Mouse (Mus musculus): ENCODE results near the gene Crp. TPM values are rescaled to one million over a fixed set of nuclear protein-coding genes. Genes with fewer than 3 reads are reported as not detected.

The Crp gene
- polyA plus RNA-seq, 1 experiment from 2014 or later = not detected

DNA sequence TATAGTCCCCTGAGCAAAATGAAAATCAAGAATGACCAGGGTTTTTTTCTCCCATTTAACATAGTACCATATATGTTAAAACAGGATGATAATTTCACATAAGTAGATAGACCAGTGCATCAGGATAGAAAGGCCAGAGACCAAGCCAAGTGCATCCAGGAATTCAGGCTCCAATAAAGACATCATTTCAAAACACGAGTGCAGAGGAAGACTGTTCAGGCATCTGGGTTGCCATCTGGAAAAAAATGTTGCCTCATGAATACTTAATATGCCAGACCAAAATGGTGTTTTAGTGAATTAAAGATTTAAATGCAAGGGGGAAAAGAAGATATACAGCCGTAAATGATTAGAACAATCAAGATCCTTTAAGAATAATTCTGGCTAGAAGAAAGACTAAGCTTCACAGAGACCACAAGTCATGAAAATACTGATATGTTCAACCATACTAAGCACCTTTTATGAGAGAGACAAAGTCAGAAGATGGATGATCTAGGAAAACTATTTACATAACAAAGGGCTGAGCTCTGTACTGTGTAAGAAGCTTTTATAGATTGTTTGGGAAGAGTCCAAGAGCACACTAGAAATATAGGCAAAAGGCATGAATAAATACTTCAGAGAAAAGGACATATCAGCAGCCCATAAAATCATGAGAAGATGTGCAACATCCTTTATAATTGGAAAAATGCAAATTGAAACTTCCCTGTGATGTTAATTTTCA, 149.3 kb downstream of the Crp start:
- Histone ChIP-seq H3K36me3 (ENCODE audit: insufficient read depth) (no peaks in the 10 kb centered on the region), H3K4me2 (no peak overlapping the region), H3K27me3 (ENCODE audit: insufficient read depth, low read length) (no peaks in the 10 kb centered on the region), H3K9me3 (ENCODE audit: low read depth, low read length) (no peaks in the 10 kb centered on the region), H3K4me3 (ENCODE audit: low read depth, low read length) (no peak overlapping the region), H3K27ac (ENCODE audit: low read depth) (no peak overlapping the region), H3K4me1 (ENCODE audit: insufficient read depth) (no peaks in the 10 kb centered on the region), H3K9ac (no peak overlapping the region)
- 73% methylated on average over 2 of the region's 2 CpGs for WGBS
- ATAC-seq (ENCODE audit: insufficient read depth) (no peak), DNase-seq (no peak)
- TF ChIP-seq CTCF (IDR thresholded peaks at IDR 0.05; ENCODE audit: low read depth) = no peak

- no peak overlapping the region for H3K9ac ChIP-seq
- TF ChIP-seq CTCF (IDR thresholded peaks at IDR 0.05; ENCODE audit: low read depth) = no peak
Observed at GRCm38 (mm10) chr1:172848171-172848570, 150.3 kb downstream of the Crp start.

DNA sequence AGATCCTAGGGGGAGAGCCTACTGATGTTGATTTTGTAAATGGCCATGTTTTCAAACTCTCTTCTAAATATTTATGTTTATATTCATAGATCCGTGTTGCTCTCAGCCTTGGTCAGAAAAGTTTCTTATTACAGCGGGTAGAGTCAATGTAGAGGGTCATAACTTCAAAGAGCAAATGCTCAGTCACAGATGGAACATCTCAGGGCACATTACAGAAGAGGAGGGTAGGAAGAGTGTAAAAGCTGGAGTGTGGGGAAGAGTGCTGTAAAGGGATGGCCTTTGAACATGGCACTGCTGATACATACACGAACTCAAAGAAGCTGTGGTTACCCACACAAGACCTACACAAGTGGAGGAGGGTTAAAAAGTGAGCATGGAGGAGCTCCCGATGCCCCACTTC, 177.4 kb downstream of the Crp start:
- peak; percentile 94; the same call in 1 of the 2 replicates for ATAC-seq (ENCODE audit: insufficient read depth)
- Histone ChIP-seq H3K27me3 (ENCODE audit: insufficient read depth, low read length) (no peaks in the 10 kb centered on the region), H3K9ac (no peak overlapping the region), H3K27ac (ENCODE audit: low read depth) (no peak overlapping the region), H3K4me3 (ENCODE audit: low read depth, low read length) (no peak overlapping the region), H3K9me3 (ENCODE audit: low read depth, low read length) (no peaks in the 10 kb centered on the region), H3K4me2 (no peak overlapping the region), H3K36me3 (ENCODE audit: insufficient read depth) (no peaks in the 10 kb centered on the region), H3K4me1 (ENCODE audit: insufficient read depth) (no peaks in the 10 kb centered on the region)
- peak; percentile 40 for DNase-seq
- no peak for TF ChIP-seq CTCF (IDR thresholded peaks at IDR 0.05; ENCODE audit: low read depth)
- WGBS = 50% methylated on average over 4 of the region's 4 CpGs

More at GRCm38 (mm10) chr1:172848171-172848570, 150.3 kb downstream of the Crp start:
- no peak overlapping the region for H3K4me3 ChIP-seq (ENCODE audit: low read depth, low read length)
- H3K4me2 ChIP-seq = no peak overlapping the region
- no peaks in the 10 kb centered on the region for H3K27me3 ChIP-seq (ENCODE audit: insufficient read depth, low read length)
- H3K9me3 ChIP-seq (ENCODE audit: low read depth, low read length) = no peaks in the 10 kb centered on the region
- DNase-seq (no peak), ATAC-seq (ENCODE audit: insufficient read depth) (no peak)
- 87% methylated on average over 2 of the region's 2 CpGs for WGBS
- H3K36me3 ChIP-seq (ENCODE audit: insufficient read depth) = no peaks in the 10 kb centered on the region
- no peak overlapping the region for H3K27ac ChIP-seq (ENCODE audit: low read depth)
- H3K4me1 ChIP-seq (ENCODE audit: insufficient read depth) = no peaks in the 10 kb centered on the region

- Histone ChIP-seq H3K9ac (no peak overlapping the region), H3K4me2 (no peak overlapping the region), H3K4me1 (ENCODE audit: insufficient read depth) (no peaks in the 10 kb centered on the region), H3K36me3 (ENCODE audit: insufficient read depth) (no peaks in the 10 kb centered on the region), H3K27me3 (ENCODE audit: insufficient read depth, low read length) (no peaks in the 10 kb centered on the region), H3K4me3 (ENCODE audit: low read depth, low read length) (no peak overlapping the region), H3K9me3 (ENCODE audit: low read depth, low read length) (no peaks in the 10 kb centered on the region), H3K27ac (ENCODE audit: low read depth) (no peak overlapping the region)
- no peak for DNase-seq
- WGBS = 63% methylated on average over 1 of the region's 1 CpGs
- ATAC-seq (ENCODE audit: insufficient read depth) = peak; percentile 44; the same call in 1 of the 2 replicates
- TF ChIP-seq CTCF (IDR thresholded peaks at IDR 0.05; ENCODE audit: low read depth) = no peak
Observed at GRCm38 (mm10) chr1:172876675-172877074, 178.8 kb downstream of the Crp start.

Other genes starting within 250 kb of the Crp start
- 0.32 and 1.0 TPM in 2 replicates for gene Slamf9, start 222.7 kb upstream of the Crp start, polyA plus RNA-seq (2014; fragmentation: Nextera tagmentation; extraction: Ambion mirVana)
- 23.5 and 26.0 TPM in 2 replicates for gene Igsf9, start 216.3 kb upstream of the Crp start, polyA plus RNA-seq (2014; fragmentation: Nextera tagmentation; extraction: Ambion mirVana)
- 395 and 407 TPM in 2 replicates for gene Tagln2, start 198.0 kb upstream of the Crp start, polyA plus RNA-seq (2014; fragmentation: Nextera tagmentation; extraction: Ambion mirVana)
- 4.2 and 5.1 TPM in 2 replicates for gene Cfap45, start 177.3 kb upstream of the Crp start, polyA plus RNA-seq (2014; fragmentation: Nextera tagmentation; extraction: Ambion mirVana)
- 0.24 TPM in 1 of 2 replicates, not detected in the other for gene Vsig8, start 142.1 kb upstream of the Crp start, polyA plus RNA-seq (2014; fragmentation: Nextera tagmentation; extraction: Ambion mirVana)
- not detected in 2 replicates for gene Slamf8, start 107.5 kb upstream of the Crp start, polyA plus RNA-seq (2014; fragmentation: Nextera tagmentation; extraction: Ambion mirVana)
- not detected in 2 replicates for gene Fcrl6, start 95.5 kb upstream of the Crp start, polyA plus RNA-seq (2014; fragmentation: Nextera tagmentation; extraction: Ambion mirVana)
- 10.2 and 10.7 TPM in 2 replicates for gene Dusp23, start 65.1 kb upstream of the Crp start, polyA plus RNA-seq (2014; fragmentation: Nextera tagmentation; extraction: Ambion mirVana)
- not detected in 2 replicates for gene Apcs, start 197.0 kb downstream of the Crp start, polyA plus RNA-seq (2014; fragmentation: Nextera tagmentation; extraction: Ambion mirVana)